Mouse (Mus musculus): ENCODE measurements around the gene Cnot3.

DNA sequence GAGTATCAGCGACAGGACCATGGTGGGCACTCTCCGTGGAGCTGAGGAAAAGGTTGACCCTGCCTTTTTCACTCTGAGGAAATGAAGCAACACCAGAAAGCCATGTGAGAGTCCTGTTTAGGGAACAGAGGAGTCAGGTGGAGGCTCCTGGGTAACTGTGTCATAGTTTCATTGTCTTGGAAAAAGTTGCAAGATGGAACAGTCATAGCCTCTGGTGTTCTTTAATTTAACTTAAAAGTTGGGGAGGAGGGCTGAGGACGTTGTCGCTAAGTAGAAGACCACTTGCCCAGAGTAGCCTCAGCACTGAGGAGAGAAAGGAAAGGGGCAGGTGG, 29.0 kb upstream of the Cnot3 start, which contains the start of gene Oscar:
- TF ChIP-seq GATA1 (IDR thresholded peaks at IDR 0.05; ENCODE audit: low read length) (no peak), TAL1 (IDR thresholded peaks at IDR 0.05; ENCODE audit: low read length) (no peak)

Data from erythroblast, embryonic 14.5 days (primary cell).